Mouse (Mus musculus) hindbrain, postnatal 0 days (tissue): ENCODE data around the gene Abhd14a. TPM values are rescaled to one million over a fixed set of nuclear protein-coding genes. Genes with fewer than 3 reads are reported as not detected.
A peak's percentile ranks its signal among the peaks of the same experiment; 100 is the strongest.

ENCODE experiments used
- ATAC-seq: fragments of 200-750 bp; cut with Nextera tagmentation; 2 replicates; pipeline ENCODE4 v1.8.0; 2017; ENCODE audit warnings: mild to moderate bottlenecking, moderate TSS enrichment, moderate library complexity
- DNase-seq: peaks from one replicate; pipeline ENCODE4 v3.0.0-alpha.2; 2015; ENCODE audit warnings: low spot score
- H3K27ac ChIP-seq: fragments of 300-500 bp; sonication (generic); 2 replicates; pipeline ENCODE4 v1.5.1; 2014; ENCODE audit warnings: mild to moderate bottlenecking
- H3K27me3 ChIP-seq: fragments of 300-500 bp; sonication (generic); 2 replicates; pipeline ENCODE4 v1.6.1; 2014; ENCODE audit warnings: low read length, mixed read lengths; ENCODE audit not compliant: insufficient read depth
- H3K36me3 ChIP-seq: fragments of 300-500 bp; sonication (generic); 2 replicates; pipeline ENCODE4 v1.6.1; 2014; ENCODE audit warnings: low read length, mixed read lengths; ENCODE audit not compliant: insufficient read depth
- H3K4me1 ChIP-seq: fragments of 300-500 bp; sonication (generic); 2 replicates; pipeline ENCODE4 v1.6.1; 2014; ENCODE audit warnings: antibody characterized with exemption, low read length, mixed read lengths; ENCODE audit not compliant: insufficient read depth
- H3K4me2 ChIP-seq: fragments of 300-500 bp; sonication (generic); 2 replicates; pipeline ENCODE4 v1.6.1; 2014; ENCODE audit warnings: low read depth, mild to moderate bottlenecking, low read length, moderate library complexity, mixed read lengths
- H3K4me3 ChIP-seq: fragments of 300-500 bp; sonication (generic); 2 replicates; pipeline ENCODE4 v1.5.1; 2014; ENCODE audit warnings: low read length
- H3K9ac ChIP-seq: fragments of 300-500 bp; sonication (generic); replicated peaks from 2 replicates; pipeline ENCODE4 v1.6.1; 2014; ENCODE audit warnings: mild to moderate bottlenecking, low read length, moderate library complexity, mixed read lengths
- H3K9me3 ChIP-seq: fragments of 300-500 bp; sonication (generic); 2 replicates; pipeline ENCODE4 v1.6.1; 2016; ENCODE audit warnings: low read length, mixed read lengths
- CTCF ChIP-seq: IDR thresholded peaks from 2 replicates; pipeline ENCODE4 v1.5.1; 2016; ENCODE audit warnings: antibody characterized with exemption, control low read depth, low read depth
- WGBS: fragments of 180-500 bp; shearing (Covaris S2); extraction: QIAGEN DNeasy Blood & Tissue Kit; methylation state at CpG from one replicate; pipeline ENCODE4 v1.1.7; 2014; 5-methylcytosine and 5-hydroxymethylcytosine counted together
- polyA plus RNA-seq: library from polyadenylated mRNA; unstranded; fragments of >200 nt; fragmentation: Nextera tagmentation; extraction: Ambion mirVana; gene quantifications from 2 replicates; pipeline ENCODE4 v1.2.1, GENCODE M21; 2015
- total RNA-seq: library from RNA; depleted of rRNA; stranded (reverse); fragments of >200 nt; gene quantifications from 2 replicates; pipeline ENCODE4 v1.2.3, GENCODE M21; 2014

Abhd14a gene
- total and polyA plus RNA-seq, 2 experiments from 2014 or later = 62.1 to 66.8 TPM

- H3K4me3 ChIP-seq = no peak overlapping the region
- no peaks in the 10 kb centered on the region for H3K9me3 ChIP-seq
- no peak for TF ChIP-seq CTCF
- no peak overlapping the region for H3K27ac ChIP-seq
- 45% methylated on average over 8 of the region's 8 CpGs for WGBS
- H3K9ac ChIP-seq = no peak overlapping the region
- ATAC-seq (no peak), DNase-seq (no peak)
- H3K4me1 ChIP-seq = no peaks in the 10 kb centered on the region
- H3K4me2 ChIP-seq = no peak overlapping the region
- H3K36me3 ChIP-seq = no peaks in the 10 kb centered on the region
- no peaks in the 10 kb centered on the region for H3K27me3 ChIP-seq
Observed at GRCm38 (mm10) chr9:106406443-106407078, 40.9 kb downstream of the Abhd14a start.

- TF ChIP-seq CTCF = no peak
- Histone ChIP-seq H3K27ac (no peak overlapping the region), H3K9ac (no peak overlapping the region), H3K27me3 (no peaks in the 10 kb centered on the region), H3K9me3 (no peaks in the 10 kb centered on the region), H3K4me1 (no peaks in the 10 kb centered on the region), H3K4me3 (no peak overlapping the region), H3K4me2 (no peak overlapping the region), H3K36me3 (no peaks in the 10 kb centered on the region)
- peak; percentile 64 for DNase-seq
- WGBS = 33% methylated on average over 6 of the region's 6 CpGs
- ATAC-seq = peak; percentile 66
Observed at GRCm38 (mm10) chr9:106405275-106405674, 42.2 kb downstream of the Abhd14a start.

GRCm38 (mm10) chr9:106402607-106403375 is 44.7 kb downstream of the Abhd14a start:
- no peak overlapping the region for H3K9ac ChIP-seq
- H3K4me1 ChIP-seq = no peaks in the 10 kb centered on the region
- no peaks in the 10 kb centered on the region for H3K9me3 ChIP-seq
- DNase-seq (no peak), ATAC-seq (no peak)
- no peak for TF ChIP-seq CTCF
- no peak overlapping the region for H3K27ac ChIP-seq
- no peak overlapping the region for H3K4me2 ChIP-seq
- H3K27me3 ChIP-seq = no peaks in the 10 kb centered on the region
- 81% methylated on average over 16 of the region's 16 CpGs for WGBS
- no peaks in the 10 kb centered on the region for H3K36me3 ChIP-seq
- no peak overlapping the region for H3K4me3 ChIP-seq

GRCm38 (mm10) chr9:106402149-106402548 is 45.3 kb downstream of the Abhd14a start:
- Histone ChIP-seq H3K36me3 (no peaks in the 10 kb centered on the region), H3K27me3 (no peaks in the 10 kb centered on the region), H3K4me3 (no peak overlapping the region), H3K9ac (no peak overlapping the region), H3K4me2 (no peak overlapping the region), H3K4me1 (no peaks in the 10 kb centered on the region), H3K9me3 (no peaks in the 10 kb centered on the region), H3K27ac (no peak overlapping the region)
- ATAC-seq (no peak), DNase-seq (no peak)
- 88% methylated on average over 5 of the region's 5 CpGs for WGBS
- TF ChIP-seq CTCF = no peak

- WGBS = 92% methylated on average over 3 of the region's 3 CpGs
- Histone ChIP-seq H3K27ac (no peak overlapping the region), H3K9ac (no peak overlapping the region), H3K9me3 (no peaks in the 10 kb centered on the region), H3K4me1 (peaks cover 2% of the 10 kb centered on the region; the same call in 1 of the 2 replicates), H3K27me3 (no peaks in the 10 kb centered on the region), H3K36me3 (no peaks in the 10 kb centered on the region), H3K4me3 (no peak overlapping the region), H3K4me2 (no peak overlapping the region)
- ATAC-seq (no peak), DNase-seq (no peak)
- no peak for TF ChIP-seq CTCF
Observed at GRCm38 (mm10) chr9:106399808-106400207, 47.7 kb downstream of the Abhd14a start.

GRCm38 (mm10) chr9:106398667-106399311 is 48.7 kb downstream of the Abhd14a start:
- no peak for TF ChIP-seq CTCF
- peaks cover 8% of the 10 kb centered on the region; the same call in 1 of the 2 replicates for H3K4me1 ChIP-seq
- H3K36me3 ChIP-seq = no peaks in the 10 kb centered on the region
- WGBS = 82% methylated on average over 9 of the region's 9 CpGs
- DNase-seq (no peak), ATAC-seq (no peak)
- H3K4me3 ChIP-seq = no peak overlapping the region
- H3K9me3 ChIP-seq = no peaks in the 10 kb centered on the region
- H3K9ac ChIP-seq = no peak overlapping the region
- H3K4me2 ChIP-seq = no peak overlapping the region
- no peaks in the 10 kb centered on the region for H3K27me3 ChIP-seq
- H3K27ac ChIP-seq = no peak overlapping the region
